Mouse (Mus musculus) layer of hippocampus, postnatal 14 days (tissue): ENCODE results near the gene Sgpl1. TPM values are rescaled to one million over a fixed set of nuclear protein-coding genes. Genes with fewer than 3 reads are reported as not detected.
"Not testable (repeated sequence)": the region's sequence is repeated elsewhere in the genome, so short reads cannot be mapped to it uniquely, and the experiment has no call there.

Experiments used
- DNase-seq, 2 experiments: peaks; one replicate each; pipeline ENCODE4 v3.0.0; 2021 to 2022; ENCODE audit warnings: low spot score in 2 of 2, mixed read lengths in 1 of 2
- total RNA-seq, 2 experiments: library from RNA; stranded (reverse); gene quantifications; 2 replicates each; pipeline ENCODE4 v1.2.3; 2021

The Sgpl1 gene
- total RNA-seq, 2 experiments from 2014 or later, result 26.4 to 26.7 TPM

DNA sequence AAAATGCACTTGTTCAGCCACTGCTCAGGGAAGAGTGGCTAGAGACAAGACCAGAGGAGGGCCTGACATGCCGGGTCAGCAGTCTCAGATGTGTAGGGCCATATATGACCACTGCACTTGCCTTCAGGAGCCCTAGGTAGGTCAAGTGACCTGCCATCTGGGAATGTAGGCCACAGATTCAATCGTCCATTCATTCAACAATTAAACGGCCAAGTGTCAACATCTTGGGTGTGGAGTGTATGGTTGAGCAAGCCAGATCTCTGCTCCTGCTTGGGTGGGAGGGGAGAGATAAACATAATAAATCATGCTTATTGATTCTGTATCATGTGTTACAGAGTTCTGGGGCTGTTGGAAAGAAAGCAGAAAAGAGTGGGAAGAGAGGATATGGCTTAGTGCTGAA is 11.1 kb upstream of the Sgpl1 start:
- no peak for DNase-seq

- DNase-seq, result no peak
Measured at GRCm38 (mm10) chr10:61156453-61156852, 8.9 kb upstream of the Sgpl1 start.

- DNase-seq, result no peak
Measured at GRCm38 (mm10) chr10:61155611-61156010, 8.1 kb upstream of the Sgpl1 start.

GRCm38 (mm10) chr10:61152131-61152530 is 4.6 kb upstream of the Sgpl1 start:
- no peak for DNase-seq

DNA sequence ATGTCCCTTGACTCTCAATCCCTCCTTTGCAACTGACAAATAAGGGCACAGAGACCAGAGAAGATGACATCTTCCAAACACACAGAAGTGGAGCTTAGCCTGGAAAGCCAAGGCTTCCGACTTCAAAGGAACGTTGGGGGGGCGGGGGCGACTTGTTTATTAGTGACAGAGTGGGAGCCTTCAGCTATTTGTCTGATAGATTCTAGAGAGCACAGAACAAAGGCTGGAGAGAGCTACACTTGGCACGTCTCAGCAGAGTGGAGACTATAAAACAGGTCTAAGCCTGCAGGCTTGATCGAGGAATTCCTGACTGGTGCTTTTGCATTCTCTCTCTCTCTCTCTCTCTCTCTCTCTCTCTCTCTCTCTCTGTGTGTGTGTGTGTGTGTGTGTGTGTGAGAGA is 3.1 kb upstream of the Sgpl1 start:
- no peak for DNase-seq

- DNase-seq, result no peak
Measured at GRCm38 (mm10) chr10:61149476-61149875, 2.0 kb upstream of the Sgpl1 start.

DNA sequence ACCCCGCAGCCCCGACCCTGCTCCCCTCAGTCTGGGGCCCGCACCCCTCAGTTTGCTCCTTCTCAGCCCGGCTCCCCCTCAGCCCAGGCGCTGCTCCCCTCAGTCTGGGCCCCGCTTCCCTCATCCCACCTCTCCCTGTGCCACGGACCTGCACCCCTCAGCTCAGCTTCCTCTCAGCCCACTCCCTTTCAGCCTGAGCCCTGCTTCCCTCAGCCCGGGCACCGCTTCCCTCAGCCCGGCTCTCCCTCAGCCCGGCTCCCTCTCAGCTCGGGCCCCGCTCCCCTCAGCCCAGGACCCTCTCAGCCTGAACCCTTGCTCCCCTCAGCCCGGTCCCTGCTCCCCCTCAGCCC is 721 bp downstream of the Sgpl1 start:
- DNase-seq, result no peak

- peak; percentile 44 to 45 for DNase-seq
Measured at GRCm38 (mm10) chr10:61146119-61146806, 1.2 kb downstream of the Sgpl1 start.

- DNase-seq, result no peak
Measured at GRCm38 (mm10) chr10:61145766-61146118, 1.8 kb downstream of the Sgpl1 start.

DNA sequence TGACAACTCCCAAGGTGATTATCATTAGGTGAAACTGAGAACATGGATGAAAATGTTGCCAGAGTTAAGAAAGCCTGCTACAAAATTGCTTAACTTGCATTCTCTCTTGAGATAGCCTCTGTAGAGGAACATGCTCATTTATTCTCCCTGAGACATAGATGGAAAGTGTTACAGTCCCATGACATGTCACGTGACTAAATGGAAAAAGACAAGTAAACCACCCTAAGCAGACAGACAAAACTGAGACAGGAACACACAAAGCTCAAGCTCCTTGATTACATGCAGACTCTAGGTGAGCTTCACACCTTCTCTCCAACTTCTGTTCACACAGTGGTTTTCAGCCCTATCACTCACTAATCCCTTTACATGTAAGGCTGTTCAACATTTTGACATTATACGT is 4.2 kb downstream of the Sgpl1 start:
- no peak for DNase-seq

DNA sequence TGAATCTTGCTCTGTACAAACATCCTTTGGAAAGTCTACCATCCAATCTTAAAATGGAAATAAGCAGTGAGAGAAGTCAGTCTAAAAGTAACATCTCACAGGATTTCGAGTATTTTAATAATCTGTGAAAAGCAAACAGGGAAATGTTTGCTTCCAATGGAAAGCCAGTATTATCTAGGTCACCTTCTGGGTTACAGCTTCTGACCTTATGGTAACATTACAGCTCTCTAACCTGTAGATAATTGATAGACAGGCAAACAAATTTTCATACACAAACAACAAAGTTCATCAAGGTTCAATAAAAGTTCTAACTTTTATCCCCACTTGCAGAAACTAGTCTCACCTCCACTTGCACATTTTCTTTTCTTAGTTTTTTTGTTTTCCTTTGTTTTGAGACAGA is 9.9 kb downstream of the Sgpl1 start:
- DNase-seq, result no peak

DNA sequence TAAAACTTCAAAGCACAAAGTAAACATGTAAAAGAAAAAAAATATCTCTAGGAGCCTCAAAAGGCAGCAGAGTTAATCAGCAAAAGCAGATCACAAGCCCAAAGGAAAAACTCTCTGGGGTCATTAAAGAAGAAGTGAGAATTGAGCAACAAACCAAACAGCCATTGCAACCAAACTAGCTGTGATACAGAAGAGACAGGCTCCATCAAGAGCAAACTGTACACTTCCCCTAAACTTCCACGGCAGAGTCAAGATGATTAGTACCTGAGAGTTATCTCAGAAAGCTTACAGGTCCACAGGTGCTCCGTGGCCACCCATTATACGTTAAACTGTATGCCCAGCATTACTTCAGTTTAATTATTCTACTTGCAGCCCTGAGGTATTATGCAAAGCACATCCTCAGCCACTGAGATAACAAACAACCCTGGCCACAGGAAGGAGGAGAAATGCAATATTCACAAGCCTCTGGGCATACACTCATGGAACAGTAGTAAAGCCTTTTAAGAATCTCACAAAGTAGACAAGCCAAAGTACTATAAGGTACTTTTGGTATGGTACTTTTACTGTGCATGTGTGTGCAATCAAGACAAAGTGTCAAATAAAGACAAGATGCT is 12.2 kb downstream of the Sgpl1 start:
- DNase-seq, result no peak

GRCm38 (mm10) chr10:61134041-61134440 is 13.5 kb downstream of the Sgpl1 start:
- no peak for DNase-seq

- no peak for DNase-seq
Measured at GRCm38 (mm10) chr10:61130959-61131358, 16.5 kb downstream of the Sgpl1 start.

DNA sequence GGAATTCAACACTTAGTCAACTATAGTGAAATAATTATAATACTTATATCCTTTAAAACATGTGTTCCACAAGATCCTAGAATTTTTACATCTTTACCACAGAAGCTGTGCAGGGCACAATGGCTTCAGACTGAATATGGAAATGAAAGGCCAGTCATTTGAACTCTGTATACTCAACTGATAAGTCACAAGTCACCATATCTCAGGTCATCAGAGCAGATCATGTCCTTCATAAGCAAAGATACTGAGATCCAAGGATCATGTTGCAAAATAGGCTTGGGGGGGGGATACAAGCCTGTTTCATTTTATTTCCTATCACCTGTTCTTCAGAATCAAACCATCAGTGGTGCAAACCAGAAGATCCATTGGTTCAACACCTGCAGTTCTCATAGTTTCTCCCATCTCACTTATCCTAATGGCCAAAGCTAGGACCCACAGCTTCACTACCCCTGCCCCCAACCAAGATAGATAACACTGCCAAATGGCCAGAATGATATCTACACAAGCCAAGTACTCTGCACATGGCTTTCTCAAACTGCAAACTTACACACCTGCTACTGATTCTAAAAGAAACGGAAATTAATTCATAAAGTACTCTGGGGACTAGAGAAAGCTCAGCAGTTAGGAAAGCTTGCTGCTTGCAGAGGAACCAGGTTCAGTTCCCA is 18.7 kb downstream of the Sgpl1 start:
- DNase-seq, result no peak

GRCm38 (mm10) chr10:61124462-61124861 is 23.0 kb downstream of the Sgpl1 start:
- no peak for DNase-seq

DNA sequence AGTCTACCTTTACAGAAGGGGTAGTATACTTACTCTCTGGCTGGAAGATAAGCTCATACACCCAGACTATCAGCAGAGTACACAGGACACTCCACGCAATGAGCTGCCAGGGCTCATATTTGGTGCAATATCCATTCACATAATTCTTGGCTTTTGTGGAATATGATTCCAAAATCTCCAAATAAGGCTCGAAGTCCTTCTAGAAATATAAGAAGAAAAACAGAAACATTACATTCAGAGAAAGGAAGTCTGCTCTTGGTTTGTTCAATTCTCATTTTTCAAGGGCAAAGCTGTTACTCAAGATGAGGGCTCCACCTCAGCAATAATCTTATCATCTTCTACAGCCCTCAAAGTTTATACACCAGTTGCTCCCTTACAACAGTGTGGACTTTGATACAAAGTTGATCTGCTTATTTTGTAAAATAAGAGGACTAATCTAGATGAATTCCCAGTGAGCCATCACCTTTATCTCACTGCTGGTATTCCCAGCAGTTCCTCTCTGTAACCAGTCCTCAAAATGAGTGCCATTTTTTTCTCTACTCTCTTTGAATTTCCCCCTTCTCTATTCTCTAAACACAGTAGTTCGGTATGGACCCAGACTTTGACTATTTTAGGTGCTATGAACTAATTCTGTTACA is 24.1 kb downstream of the Sgpl1 start:
- no peak for DNase-seq

DNA sequence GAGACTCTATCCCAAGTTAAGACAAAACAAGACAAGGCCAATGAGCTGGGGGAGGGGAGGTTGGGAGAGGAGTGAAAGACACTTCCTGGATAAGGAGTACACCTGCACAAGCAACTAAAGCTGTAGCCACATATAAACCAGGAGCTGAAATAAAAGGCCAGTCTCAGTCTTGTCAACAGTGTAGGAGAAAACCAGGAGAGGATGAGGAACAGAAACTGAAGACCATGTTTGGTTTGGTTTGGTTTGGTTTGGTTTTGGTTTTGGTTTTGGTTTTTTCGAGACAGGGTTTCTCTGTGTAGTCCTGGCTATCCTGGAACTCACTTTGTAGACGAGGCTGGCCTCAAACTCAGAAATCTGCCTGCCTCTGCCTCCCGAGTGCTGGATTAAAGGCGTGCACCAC is 25.8 kb downstream of the Sgpl1 start:
- DNase-seq, result not testable (repeated sequence)

DNA sequence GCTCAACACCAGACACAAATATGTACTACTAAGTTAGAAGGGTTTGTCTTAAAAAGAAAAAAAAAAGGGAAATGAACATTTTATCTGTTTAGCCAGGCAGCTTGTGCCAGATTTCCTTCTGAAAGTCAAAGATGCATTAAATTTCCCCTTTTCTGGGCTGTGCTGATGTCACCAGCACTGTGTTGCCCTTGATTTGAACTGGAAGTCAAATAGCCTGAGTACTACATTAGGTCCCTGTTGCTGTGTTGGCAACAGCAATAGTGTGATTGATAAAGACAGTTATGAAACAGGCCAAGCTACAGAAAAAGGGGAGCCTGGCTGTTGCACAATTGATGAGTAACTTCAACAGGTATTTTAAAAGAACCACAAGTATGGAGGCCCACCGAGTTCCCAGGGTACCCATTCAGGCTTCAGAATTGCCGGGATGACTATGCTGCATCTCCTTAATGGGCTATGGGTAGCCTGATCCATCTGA is 33.2 kb downstream of the Sgpl1 start:
- no peak for DNase-seq

DNA sequence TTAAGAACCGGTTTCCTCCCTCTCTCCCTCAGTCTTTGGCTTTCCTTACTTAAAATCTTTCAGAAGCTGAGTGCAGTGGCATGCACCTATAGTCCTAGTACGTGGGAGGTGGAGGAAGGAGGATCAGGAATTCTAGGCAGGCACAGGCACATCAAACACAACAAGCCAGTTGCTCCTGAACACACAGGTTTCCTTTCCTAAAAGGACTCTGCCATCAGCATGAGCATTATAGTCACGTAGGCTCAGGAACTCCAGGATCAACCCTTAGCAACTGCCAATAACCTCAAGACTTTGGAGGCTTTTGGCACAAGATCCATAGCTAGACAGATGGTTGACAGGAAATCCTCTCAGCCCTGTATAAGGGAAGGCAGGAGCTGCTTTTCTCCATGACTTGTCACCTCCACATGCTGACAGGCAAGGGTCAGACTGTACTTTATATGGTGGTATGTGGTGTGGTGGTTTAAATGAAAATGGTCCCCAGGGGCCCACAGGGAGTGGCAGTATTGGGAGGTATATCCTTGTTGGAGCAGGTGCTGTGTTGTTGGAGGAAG is 43.9 kb downstream of the Sgpl1 start:
- no peak for DNase-seq

DNA sequence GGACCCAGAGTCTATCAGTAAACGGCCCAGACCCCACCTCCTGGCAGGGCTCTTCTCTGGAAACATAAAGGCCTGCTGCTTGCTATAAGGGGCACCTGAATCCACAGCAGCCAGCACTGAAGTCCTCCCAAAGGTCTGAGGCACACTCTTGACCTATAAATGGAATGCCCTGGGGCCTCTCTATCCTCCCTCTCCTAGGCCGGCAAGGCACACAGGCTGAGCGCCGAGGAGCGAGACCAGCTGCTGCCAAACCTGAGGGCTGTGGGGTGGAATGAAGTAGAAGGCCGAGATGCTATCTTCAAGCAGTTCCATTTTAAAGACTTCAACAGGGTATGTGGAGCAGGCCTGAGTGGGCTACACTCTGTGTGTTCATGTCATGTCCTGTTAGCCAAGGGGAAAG is 55.6 kb downstream of the Sgpl1 start:
- DNase-seq, result no peak
